Mouse (Mus musculus) ES-E14 (cell line): ENCODE results near the gene Eef2. TPM values are rescaled to one million over a fixed set of nuclear protein-coding genes. Genes with fewer than 3 reads are reported as not detected.
A peak's percentile ranks its signal among the peaks of the same experiment; 100 is the strongest.

Source experiments
- DNase-seq: peaks from one replicate; pipeline ENCODE4 v3.0.0-alpha.2; 2013; ENCODE audit warnings: low read depth, low spot score
- H3K27ac ChIP-seq: 2 replicates; pipeline ENCODE4 v1.5.1; 2012; ENCODE audit warnings: low read depth, mild to moderate bottlenecking, low read length, moderate library complexity, mixed read lengths; ENCODE audit not compliant: poor library complexity, insufficient read depth, severe bottlenecking
- H3K36me3 ChIP-seq: 2 replicates; pipeline ENCODE4 v1.6.1; 2012; ENCODE audit warnings: mild to moderate bottlenecking, low read length, moderate library complexity, mixed read lengths; ENCODE audit not compliant: control insufficient read depth, poor library complexity, insufficient read depth, severe bottlenecking
- H3K4me1 ChIP-seq, 2 experiments: fragments of 150-350 bp in 1 of 2; sonication (generic) in 1 of 2; 2 replicates each; pipeline ENCODE4 v1.6.1; 2012; ENCODE audit warnings: low read length in 2 of 2, mild to moderate bottlenecking in 1 of 2, mixed read lengths in 1 of 2; ENCODE audit not compliant: control insufficient read depth in 2 of 2, insufficient read depth in 2 of 2, poor library complexity in 1 of 2
- H3K4me3 ChIP-seq, 2 experiments: fragments of 150-350 bp in 1 of 2; sonication (generic) in 1 of 2; 2 replicates each; pipeline ENCODE4 v1.5.1; 2012; ENCODE audit warnings: low read length in 2 of 2, low read depth in 1 of 2, mild to moderate bottlenecking in 1 of 2, mixed read lengths in 1 of 2; ENCODE audit not compliant: insufficient read depth in 1 of 2, poor library complexity in 1 of 2, severe bottlenecking in 1 of 2
- H3K9ac ChIP-seq: 2 replicates; pipeline ENCODE4 v1.6.1; 2012; ENCODE audit warnings: low read depth, mild to moderate bottlenecking, low read length, mixed read lengths; ENCODE audit not compliant: poor library complexity, insufficient read depth, severe bottlenecking
- H3K9me3 ChIP-seq: fragments of 150-350 bp; sonication (generic); 2 replicates; pipeline ENCODE4 v1.6.1; 2012; ENCODE audit warnings: low read depth, mild to moderate bottlenecking, low read length; ENCODE audit not compliant: control insufficient read depth, insufficient read depth
- CHD2 ChIP-seq: IDR thresholded peaks from 2 replicates; pipeline ENCODE4 v1.6.1; 2014; ENCODE audit warnings: mild to moderate bottlenecking, low read depth, low read length, inconsistent platforms
- HCFC1 ChIP-seq: IDR thresholded peaks from 2 replicates; pipeline ENCODE4 v1.6.1; 2012; ENCODE audit warnings: low read length, inconsistent platforms, borderline replicate concordance; ENCODE audit not compliant: insufficient read depth
- MAFK ChIP-seq: IDR thresholded peaks from 2 replicates; pipeline ENCODE4 v1.6.1; 2014; ENCODE audit warnings: mild to moderate bottlenecking, low read depth, low read length, inconsistent platforms; ENCODE audit not compliant: insufficient read depth
- ZC3H11A ChIP-seq: IDR thresholded peaks from 2 replicates; pipeline ENCODE4 v1.6.1; 2012; ENCODE audit warnings: low read depth, mild to moderate bottlenecking, inconsistent platforms, low read length, borderline replicate concordance
- ZNF384 ChIP-seq: IDR thresholded peaks from 2 replicates; pipeline ENCODE4 v1.6.1; 2012; ENCODE audit warnings: low read depth, low read length, inconsistent platforms
- in situ Hi-C, 2 experiments: fragments of 600-800 bp; cut with MboI; formaldehyde crosslinking; loops; one replicate each; pipeline ENCODE4 v1.15.1; 2025; ENCODE audit warnings: low sequenced_read_pairs in 2 of 2, inconsistent platforms in 1 of 2; ENCODE audit not compliant: unreplicated experiment in 2 of 2
- total RNA-seq: library from RNA; depleted of rRNA; stranded (reverse); fragments of 300-350 nt; gene quantifications from 2 replicates; pipeline ENCODE4 v1.2.3, GENCODE M21; 2012; rRNA removed

The Eef2 gene
- total RNA-seq: 2,093 and 2,486 TPM in 2 replicates

DNA sequence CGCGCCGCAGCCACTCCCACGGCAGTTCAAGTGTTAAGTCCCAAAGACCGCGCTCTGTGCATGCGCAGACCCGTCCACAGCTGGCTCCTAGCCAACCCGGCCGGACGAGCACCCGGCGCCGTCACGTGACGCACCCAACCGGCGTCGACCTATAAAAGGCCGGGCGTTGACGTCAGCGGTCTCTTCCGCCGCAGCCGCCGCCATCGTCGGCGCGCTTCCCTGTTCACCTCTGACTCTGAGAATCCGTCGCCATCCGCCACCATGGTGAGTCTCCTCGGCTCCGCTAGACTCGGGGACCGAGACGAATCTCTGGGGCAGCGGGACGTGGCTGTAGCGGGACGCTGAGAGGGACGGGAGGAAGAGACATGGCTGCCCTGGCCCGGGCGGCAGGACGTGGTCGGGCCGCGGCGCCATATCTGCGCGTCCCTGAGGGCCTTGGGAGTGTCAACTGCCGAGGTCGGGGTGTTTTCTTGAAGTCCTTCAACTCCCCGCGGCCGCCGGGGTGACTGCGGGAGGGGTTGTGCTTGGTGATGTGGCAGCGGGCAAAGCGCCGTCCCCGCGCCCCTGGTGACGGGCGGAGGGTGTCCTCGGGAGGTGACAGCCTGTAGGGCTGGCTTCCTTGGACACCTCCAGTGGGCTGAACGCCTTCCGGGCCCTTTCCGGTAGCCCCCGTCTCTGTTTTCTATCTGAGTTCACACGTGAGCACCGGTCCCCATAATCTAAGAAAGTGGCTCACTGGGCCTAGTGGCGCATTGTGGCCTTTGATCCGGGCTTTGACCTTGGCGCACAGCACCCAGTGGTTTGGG, at the start of gene Eef2:
Gene Eef2, plus strand, starts transcription at position 166 of the 806 bp plus-strand sequence.
- peaks cover 50% of the 10 kb centered on the region for H3K36me3 ChIP-seq
- peaks cover 0 to 11% of the 10 kb centered on the region in 2 experiments; a peak in 2 of 4 replicates for H3K4me1 ChIP-seq
- peak; percentile 94 for DNase-seq
- no peaks in the 10 kb centered on the region for H3K9me3 ChIP-seq
- in situ Hi-C loops: no loop called here
- TF ChIP-seq ZC3H11A: no peak
- TF ChIP-seq CHD2: no peak
- TF ChIP-seq HCFC1: peak; percentile 64; the same call in 1 of the 2 replicates
- peak within 1 kb of the TSS; percentile 69 for H3K27ac ChIP-seq
- peak within 1 kb of the TSS; percentile 99 for H3K9ac ChIP-seq
- peak within 1 kb of the TSS; percentile 93 to 97 for H3K4me3 ChIP-seq

DNA sequence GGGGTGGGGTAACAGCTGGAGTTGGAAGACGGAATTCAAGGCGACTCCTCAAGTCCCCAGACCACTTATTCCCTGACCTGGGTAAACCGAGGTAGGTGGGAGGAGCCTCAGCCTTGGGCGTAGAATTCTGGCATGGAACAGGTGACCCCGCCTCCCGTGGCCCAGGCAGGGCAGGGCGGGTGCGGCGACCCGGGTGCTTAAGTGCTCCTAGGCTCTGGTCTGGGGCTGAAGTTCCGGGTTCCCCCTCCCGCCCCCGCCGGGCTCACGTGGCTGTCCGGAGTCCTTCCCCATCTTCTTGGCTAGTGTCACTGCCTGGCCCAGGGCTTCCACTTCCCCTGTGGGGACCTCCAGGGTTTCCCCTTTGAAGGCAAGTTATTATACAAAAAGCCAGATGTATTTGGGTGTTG, 42.2 kb upstream of the Eef2 start:
- DNase-seq: no peak
- Histone ChIP-seq H3K9ac (no peak overlapping the region; the same call in 1 of the 2 replicates), H3K9me3 (no peaks in the 10 kb centered on the region), H3K27ac (no peak overlapping the region), H3K4me1 (peaks cover 0 to 20% of the 10 kb centered on the region in 2 experiments; a peak in 3 of 4 replicates), H3K4me3 (peak overlapping the region; percentile 86 to 96), H3K36me3 (no peaks in the 10 kb centered on the region)
- no peak for TF ChIP-seq ZNF384
- TF ChIP-seq ZC3H11A: no peak
- no peak for TF ChIP-seq HCFC1
- in situ Hi-C loops: no loop called here

DNA sequence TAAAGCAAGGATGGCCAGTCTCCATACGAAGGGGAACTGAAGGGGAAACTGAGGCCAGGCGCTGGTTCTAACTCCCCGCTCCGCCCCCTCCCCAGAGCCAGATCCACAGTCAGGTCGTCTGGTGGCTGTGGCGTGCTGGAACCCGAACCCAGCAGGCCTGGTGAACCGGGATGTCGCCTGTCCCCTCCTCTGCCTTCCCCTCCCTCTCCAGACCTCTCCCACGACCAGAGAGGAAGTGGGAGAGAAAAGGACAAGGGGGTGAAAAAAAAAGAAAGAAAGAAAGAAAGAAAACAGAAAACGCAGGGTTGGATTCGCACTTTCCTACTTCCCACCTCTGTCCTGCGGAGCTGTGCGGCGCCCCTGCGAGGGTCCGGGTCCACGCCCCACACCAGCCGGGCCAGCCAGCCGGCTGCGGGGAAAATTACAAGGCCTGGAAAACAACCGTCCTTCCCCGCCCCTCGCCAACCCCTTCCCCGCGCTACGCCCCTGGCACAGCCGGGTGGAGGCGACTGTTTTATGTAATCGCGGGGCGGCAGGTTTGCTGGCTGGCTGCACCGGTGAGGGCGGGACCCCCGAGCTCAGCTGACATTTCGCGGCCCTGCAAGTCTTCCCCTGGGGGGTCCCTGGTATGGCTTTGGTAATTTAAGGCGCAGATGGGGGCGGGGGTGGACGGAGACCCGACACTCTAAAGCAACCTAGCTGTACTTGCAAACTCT, 41.3 kb upstream of the Eef2 start, which contains the start of gene Zbtb7a:
Gene Zbtb7a, plus strand, starts transcription at position 255 of the 716 bp plus-strand sequence.
- TF ChIP-seq ZC3H11A: no peak
- no peak for TF ChIP-seq MAFK
- no peak for TF ChIP-seq HCFC1
- no peak for TF ChIP-seq CHD2
- Histone ChIP-seq H3K4me3 (peak within 1 kb of the TSS; percentile 86 to 96), H3K36me3 (no peaks in the 10 kb centered on the region), H3K27ac (peak within 1 kb of the TSS; percentile 86; the same call in 1 of the 2 replicates), H3K4me1 (peaks cover 0 to 21% of the 10 kb centered on the region in 2 experiments; a peak in 3 of 4 replicates), H3K9ac (peak within 1 kb of the TSS; percentile 91), H3K9me3 (no peaks in the 10 kb centered on the region)
- DNase-seq: no peak
- in situ Hi-C loops: no loop called here

DNA sequence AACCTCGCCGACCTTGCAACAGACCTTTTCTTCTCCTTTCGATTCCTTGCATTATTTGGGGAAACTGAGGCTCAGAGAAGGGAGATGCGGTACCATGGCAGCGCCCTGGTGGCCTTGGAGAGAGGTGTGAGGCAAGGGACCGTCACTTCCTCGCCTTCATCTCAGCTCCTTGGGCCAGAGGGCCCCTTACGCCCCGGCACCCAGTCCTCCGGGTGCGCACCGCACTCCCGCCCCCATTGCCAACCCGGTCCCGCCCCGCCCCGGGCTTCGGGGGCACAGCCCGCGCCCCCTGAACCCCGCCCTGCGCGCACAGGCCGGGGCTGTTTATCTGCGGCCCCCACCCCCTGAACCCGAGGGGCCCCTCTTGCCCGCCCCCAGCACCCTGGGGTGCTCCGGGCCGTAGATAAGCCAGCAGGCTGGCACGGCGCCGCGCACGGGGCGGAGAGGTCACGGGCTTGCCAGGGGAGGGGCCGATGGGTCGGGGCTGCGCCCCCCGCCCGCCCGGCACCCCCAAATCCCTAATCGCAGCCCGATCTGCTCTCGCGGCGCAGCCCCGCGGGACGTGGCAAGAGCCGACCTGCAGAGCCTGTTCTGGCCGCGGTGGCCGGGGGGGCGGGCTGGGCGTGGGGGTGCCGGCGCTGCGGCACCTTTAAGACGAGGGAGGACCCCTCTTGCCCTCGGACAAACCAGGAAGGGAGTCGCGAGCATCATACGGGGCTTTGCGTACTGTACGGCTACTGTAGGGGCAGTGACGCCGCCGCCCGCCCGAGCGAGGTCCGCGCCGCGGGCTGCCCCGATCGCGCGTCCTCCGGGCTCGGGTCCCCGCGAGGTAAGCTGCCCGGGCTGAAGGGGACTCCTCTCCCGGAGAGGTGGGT, 40.4 kb upstream of the Eef2 start:
- no peak for TF ChIP-seq CHD2
- TF ChIP-seq ZNF384: no peak
- TF ChIP-seq ZC3H11A: no peak
- TF ChIP-seq MAFK: no peak
- TF ChIP-seq HCFC1: no peak
- no peaks in the 10 kb centered on the region for H3K9me3 ChIP-seq
- H3K36me3 ChIP-seq: no peaks in the 10 kb centered on the region
- peak overlapping the region; percentile 86 for H3K27ac ChIP-seq
- peaks cover 0 to 21% of the 10 kb centered on the region in 2 experiments; a peak in 3 of 4 replicates for H3K4me1 ChIP-seq
- peak overlapping the region; percentile 86 to 96 for H3K4me3 ChIP-seq
- in situ Hi-C loops: no loop called here
- no peak for DNase-seq
- H3K9ac ChIP-seq: peak overlapping the region; percentile 91
